Comparison of ENCODE assay signal across 8 mouse cellular contexts in genomic region chr14:78677852-78678588, GRCm38 (mm10). TPM values are rescaled to one million over a fixed set of nuclear protein-coding genes. Genes with fewer than 3 reads are reported as not detected.
A peak's percentile ranks its signal among the peaks of the same experiment; 100 is the strongest.
DNase-seq lines count a peak whose midpoint lies in the region; ATAC-seq lines count a peak whose summit lies in the region.

No protein-coding gene starts in this region.

- no peaks in the 10 kb centered on the region for H3K36me3 ChIP-seq in heart, embryonic 16.5 days (ENCODE audit: control insufficient read depth, insufficient read depth)

- DNase-seq in left cerebral cortex, adult 11 months (ENCODE audit: low spot score), result peak; percentile 67
- no peak for DNase-seq in left cerebral cortex, postnatal 4 days
- peak; percentile 11 for DNase-seq in embryo, embryonic 9.5 days (ENCODE audit: extremely low spot score)
- DNase-seq in left cerebral cortex, postnatal 36 days (ENCODE audit: low spot score in 2 of 2), result peak; percentile 77 to 79
- DNase-seq in right cerebral cortex, postnatal 10 days (ENCODE audit: low spot score in 2 of 2), result peak; percentile 81 to 84
- DNase-seq in spleen, postnatal 4 days (ENCODE audit: low spot score in 2 of 2), result no peak
- no peak for DNase-seq in thymus, adult 18-20 months

- peak overlapping the region; percentile 5 for H3K27ac ChIP-seq in heart, embryonic 16.5 days (ENCODE audit: low read length)

- H3K4me3 ChIP-seq in heart, embryonic 16.5 days (ENCODE audit: low read length), result no peak overlapping the region

- peaks cover 12% of the 10 kb centered on the region for H3K4me1 ChIP-seq in heart, embryonic 16.5 days (ENCODE audit: control insufficient read depth, insufficient read depth, low read length)

- H3K4me2 ChIP-seq in heart, embryonic 16.5 days (ENCODE audit: low read depth, low read length), result peak overlapping the region; percentile 29; the same call in 1 of the 2 replicates

- ATAC-seq in heart, embryonic 16.5 days (replicated peaks; ENCODE audit: extremely low read depth, insufficient read depth, low FRiP score), result no peak

- WGBS in heart, embryonic 16.5 days, result 22% methylated on average over 7 of the region's 7 CpGs

- H3K27me3 ChIP-seq in heart, embryonic 16.5 days (ENCODE audit: control insufficient read depth, insufficient read depth, low read length), result no peaks in the 10 kb centered on the region

- no peaks in the 10 kb centered on the region for H3K9me3 ChIP-seq in heart, embryonic 16.5 days (replicated peaks; ENCODE audit: control insufficient read depth, low read length)

- no peak overlapping the region for H3K9ac ChIP-seq in heart, embryonic 16.5 days (ENCODE audit: low read length)

- intact Hi-C loops in left cerebral cortex, postnatal 4 days (cut with DNase I), result loop anchor here (5.0 kb wide), 1 partner anchor 169 kb away; the partner anchor contains the start of gene Vwa8
- intact Hi-C loops in left cerebral cortex, postnatal 36 days (cut with DNase I), result loop anchor here (5.0 to 10.0 kb wide), 2 partner anchors 54 to 327 kb away; partner anchors contain the start of gene Dgkh

RNA-seq across cellular contexts. Expression of gene Dgkh, which starts 54.6 kb away (rescaled TPM):
- 10 to 100 TPM; 61.0 to 64.8 TPM for total RNA-seq in left cerebral cortex, postnatal 4 days (2021)
- polyA plus RNA-seq in heart, embryonic 16.5 days (2015; fragmentation: Nextera tagmentation; extraction: Ambion mirVana), result 1.1 and 1.5 TPM in 2 replicates
- 10 to 100 TPM; 70.7 to 78.6 TPM for total RNA-seq in left cerebral cortex, postnatal 36 days (2021)

Comparison
In these comparisons a context has a peak if more than half of its experiments do, and no peak if none do; other contexts are left out.
1. DNase-seq: peak in left cerebral cortex, adult 11 months (single experiment), embryo, embryonic 9.5 days (single experiment), left cerebral cortex, postnatal 36 days (2 of 2) and right cerebral cortex, postnatal 10 days (2 of 2); none in left cerebral cortex, postnatal 4 days (single experiment), spleen, postnatal 4 days (0 of 2) and thymus, adult 18-20 months (0 of 2).